Mouse (Mus musculus) myocyte (in vitro differentiated cells): Measurements from ENCODE around the gene Tcl1b5. TPM values are rescaled to one million over a fixed set of nuclear protein-coding genes. Genes with fewer than 3 reads are reported as not detected.
"Not testable (repeated sequence)": the region's sequence is repeated elsewhere in the genome, so short reads cannot be mapped to it uniquely, and the experiment has no call there.

Experiments used
- H3K27me3 ChIP-seq: one replicate; pipeline ENCODE4 v1.6.1; 2011; ENCODE audit not compliant: control insufficient read depth, insufficient read depth, insufficient read length
- H3K36me3 ChIP-seq: one replicate; pipeline ENCODE4 v1.6.1; 2011; ENCODE audit not compliant: control insufficient read depth, insufficient read depth
- H3K4me2 ChIP-seq: one replicate; pipeline ENCODE4 v1.6.1; 2011; ENCODE audit warnings: low read depth, control low read depth
- H3K4me3 ChIP-seq: one replicate; pipeline ENCODE4 v1.5.1; 2011; ENCODE audit warnings: mild to moderate bottlenecking, control low read depth, moderate library complexity
- H3K79me2 ChIP-seq: one replicate; pipeline ENCODE4 v1.6.1; 2011; ENCODE audit not compliant: control insufficient read depth, insufficient read depth
- H3ac ChIP-seq: one replicate; pipeline ENCODE4 v1.6.1; 2011; ENCODE audit not compliant: control insufficient read depth, insufficient read length
- CEBPB ChIP-seq: IDR thresholded peaks from 2 replicates; pipeline ENCODE4 v1.6.1; 2011; ENCODE audit warnings: mild to moderate bottlenecking, moderate library complexity; ENCODE audit not compliant: poor library complexity, insufficient read depth, severe bottlenecking
- E2F4 ChIP-seq: IDR thresholded peaks from one replicate; pipeline ENCODE4 v1.6.1; 2011; ENCODE audit warnings: mild to moderate bottlenecking, control low read depth, moderate library complexity; ENCODE audit not compliant: insufficient read depth
- MAX ChIP-seq: IDR thresholded peaks from one replicate; pipeline ENCODE4 v1.6.1; 2011; ENCODE audit warnings: low read depth, mild to moderate bottlenecking, control low read depth
- MYOD1 ChIP-seq, 3 experiments: IDR thresholded peaks; one replicate each; pipeline ENCODE4 v1.6.1; 2011; ENCODE audit warnings: control low read depth in 2 of 3, low read depth in 2 of 3, mild to moderate bottlenecking in 2 of 3, moderate library complexity in 1 of 3; ENCODE audit not compliant: insufficient read length in 2 of 3, control insufficient read depth in 1 of 3
- MYOG ChIP-seq, 3 experiments: IDR thresholded peaks; one replicate each; pipeline ENCODE4 v1.6.1; 2011; ENCODE audit warnings: control low read depth in 2 of 3, low read depth in 2 of 3, mild to moderate bottlenecking in 2 of 3; ENCODE audit not compliant: insufficient read length in 2 of 3, control insufficient read depth in 1 of 3, insufficient read depth in 1 of 3
- POLR2A ChIP-seq: IDR thresholded peaks from one replicate; pipeline ENCODE4 v1.6.1; 2011; ENCODE audit warnings: low read depth, mild to moderate bottlenecking, control low read depth, moderate library complexity; ENCODE audit not compliant: insufficient read length
- POLR2AphosphoS2 ChIP-seq: IDR thresholded peaks from one replicate; pipeline ENCODE4 v1.6.1; 2011; ENCODE audit warnings: low read depth, control low read depth; ENCODE audit not compliant: insufficient read length
- REST ChIP-seq: IDR thresholded peaks from one replicate; pipeline ENCODE4 v1.6.1; 2011; ENCODE audit warnings: mild to moderate bottlenecking, control low read depth, moderate library complexity; ENCODE audit not compliant: insufficient read depth, insufficient read length
- SRF ChIP-seq: IDR thresholded peaks from one replicate; pipeline ENCODE4 v1.6.1; 2011; ENCODE audit warnings: low read depth; ENCODE audit not compliant: control insufficient read depth, insufficient read length
- TCF12 ChIP-seq: IDR thresholded peaks from one replicate; pipeline ENCODE4 v1.6.1; 2011; ENCODE audit warnings: mild to moderate bottlenecking, control low read depth; ENCODE audit not compliant: poor library complexity, insufficient read depth, severe bottlenecking
- TCF3 ChIP-seq: IDR thresholded peaks from one replicate; pipeline ENCODE4 v1.6.1; 2011; ENCODE audit warnings: low read depth, control low read depth; ENCODE audit not compliant: insufficient read length
- USF1 ChIP-seq: IDR thresholded peaks from one replicate; pipeline ENCODE4 v1.6.1; 2011; ENCODE audit warnings: low read depth, mild to moderate bottlenecking, control low read depth, moderate library complexity
- polyA plus RNA-seq: library from polyadenylated mRNA; unstranded; fragments of >200 nt; fragmentation: generic; extraction: Trizol; gene quantifications from one replicate; pipeline ENCODE4 v1.2.1, GENCODE M21; 2012; ENCODE audit warnings: missing spikeins

The Tcl1b5 gene
- polyA plus RNA-seq, 1 experiment: 0.04 TPM

DNA sequence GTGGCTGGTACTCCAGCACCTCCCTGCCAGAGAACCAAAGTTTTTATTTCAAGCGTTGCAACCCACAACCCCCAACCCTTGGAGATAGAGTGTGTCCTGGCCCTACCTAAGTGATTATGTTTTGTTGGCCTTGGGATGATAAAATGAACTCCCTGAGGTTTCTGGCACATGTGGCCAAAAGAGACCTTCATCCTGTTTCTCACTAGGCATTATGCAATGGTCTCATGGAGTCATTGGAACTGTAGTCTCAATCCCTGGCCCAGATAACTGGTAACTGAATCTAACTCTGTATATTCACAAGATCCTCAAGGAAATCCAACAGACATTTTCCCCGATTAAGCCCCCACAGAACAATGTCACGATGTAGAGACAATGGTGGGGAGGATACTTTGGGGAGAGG, 33.0 kb upstream of the Tcl1b5 start:
- TF ChIP-seq MAX (no peak), SRF (no peak), E2F4 (no peak), USF1 (no peak), POLR2A (no peak), POLR2AphosphoS2 (no peak), MYOD1 (IDR thresholded peaks at IDR 0.05; ENCODE audit: control insufficient read depth in 1 of 3, insufficient read length in 2 of 3, low read depth in 2 of 3) (no peak), REST (no peak), MYOG (IDR thresholded peaks at IDR 0.05; ENCODE audit: control insufficient read depth in 1 of 3, insufficient read depth in 1 of 3, insufficient read length in 2 of 3, low read depth in 2 of 3) (no peak), CEBPB (no peak), TCF12 (no peak), TCF3 (no peak)
- Histone ChIP-seq H3K27me3 (no peaks in the 10 kb centered on the region), H3K4me3 (no peak overlapping the region), H3K36me3 (no peaks in the 10 kb centered on the region), H3ac (no peak overlapping the region), H3K4me2 (no peak overlapping the region), H3K79me2 (no peaks in the 10 kb centered on the region)

DNA sequence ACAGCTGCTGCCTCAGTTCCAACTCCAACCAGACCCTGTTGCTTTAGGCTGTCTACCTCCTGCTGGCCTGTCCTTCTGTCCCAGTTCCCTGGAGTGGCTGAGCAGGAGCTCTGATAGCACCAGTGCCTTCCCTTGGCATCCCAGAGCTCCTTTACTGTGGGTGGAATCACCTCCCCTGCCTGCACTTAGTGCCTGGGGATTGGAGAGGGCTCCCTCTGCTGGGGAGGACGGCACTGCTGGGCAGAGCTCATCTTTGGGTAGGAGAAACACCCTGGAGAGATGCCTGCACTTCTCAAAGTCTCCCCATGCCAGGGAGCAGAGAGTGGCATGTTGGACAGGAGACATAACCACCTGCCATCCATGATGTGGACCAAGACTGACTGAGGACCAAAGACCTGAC, 31.2 kb upstream of the Tcl1b5 start:
- not testable (repeated sequence) for H3K27me3 ChIP-seq, H3K36me3 ChIP-seq, H3K79me2 ChIP-seq, H3K4me3 ChIP-seq, H3K4me2 ChIP-seq, H3ac ChIP-seq

DNA sequence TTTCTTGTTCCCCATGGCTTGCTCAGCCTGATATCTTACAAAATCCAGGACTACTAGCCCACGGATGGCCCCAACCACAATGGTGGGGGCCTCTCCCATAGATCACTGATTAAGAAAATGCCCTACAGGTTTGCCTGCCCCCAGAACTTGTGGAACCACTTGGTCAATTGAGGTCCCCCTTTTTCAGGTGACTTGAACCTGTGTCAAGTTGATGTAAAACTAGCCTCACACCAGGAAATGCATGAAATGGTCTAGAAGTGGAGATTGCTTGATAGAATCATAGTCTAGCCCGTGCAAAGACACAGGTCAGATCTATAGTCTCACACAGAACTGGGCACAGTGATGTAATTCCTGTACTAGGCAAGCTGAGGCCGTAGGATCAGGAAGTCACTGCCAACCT, 30.4 kb upstream of the Tcl1b5 start, which contains the start of gene Tcl1b2:
Tcl1b2 (plus strand) TSS at position 301 of the 400 bp plus-strand sequence.
- Histone ChIP-seq H3K4me2 (no peak within 1 kb of the TSS), H3K36me3 (no peaks in the 10 kb centered on the region), H3K4me3 (no peak within 1 kb of the TSS), H3K27me3 (no peaks in the 10 kb centered on the region), H3K79me2 (no peaks in the 10 kb centered on the region), H3ac (no peak within 1 kb of the TSS)
- TF ChIP-seq TCF12 (no peak), POLR2AphosphoS2 (no peak), E2F4 (no peak), TCF3 (no peak), MYOD1 (IDR thresholded peaks at IDR 0.05; ENCODE audit: control insufficient read depth in 1 of 3, insufficient read length in 2 of 3, low read depth in 2 of 3) (no peak), CEBPB (no peak), MYOG (IDR thresholded peaks at IDR 0.05; ENCODE audit: control insufficient read depth in 1 of 3, insufficient read depth in 1 of 3, insufficient read length in 2 of 3, low read depth in 2 of 3) (no peak), REST (no peak), MAX (no peak), SRF (no peak), POLR2A (no peak)

DNA sequence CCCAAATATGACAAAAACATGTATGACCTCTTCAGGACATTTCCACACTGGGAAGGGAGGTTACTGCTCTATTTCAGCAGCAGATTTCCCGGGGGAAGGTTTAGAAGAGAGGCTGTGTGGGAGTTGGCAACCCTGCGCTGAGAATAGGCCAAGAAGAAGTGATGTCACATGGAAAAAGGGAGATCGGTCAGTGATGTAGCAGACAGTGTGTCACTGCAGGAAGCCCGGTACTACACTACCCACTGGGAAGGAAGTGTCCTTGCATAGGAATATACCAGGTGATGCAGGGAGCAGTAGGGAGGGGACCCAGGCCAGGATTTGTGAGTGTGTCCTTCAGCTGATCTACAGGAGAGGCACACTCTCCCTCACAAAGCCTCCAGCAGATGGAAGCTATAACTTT, 20.9 kb upstream of the Tcl1b5 start:
- not testable (repeated sequence) for H3K79me2 ChIP-seq

DNA sequence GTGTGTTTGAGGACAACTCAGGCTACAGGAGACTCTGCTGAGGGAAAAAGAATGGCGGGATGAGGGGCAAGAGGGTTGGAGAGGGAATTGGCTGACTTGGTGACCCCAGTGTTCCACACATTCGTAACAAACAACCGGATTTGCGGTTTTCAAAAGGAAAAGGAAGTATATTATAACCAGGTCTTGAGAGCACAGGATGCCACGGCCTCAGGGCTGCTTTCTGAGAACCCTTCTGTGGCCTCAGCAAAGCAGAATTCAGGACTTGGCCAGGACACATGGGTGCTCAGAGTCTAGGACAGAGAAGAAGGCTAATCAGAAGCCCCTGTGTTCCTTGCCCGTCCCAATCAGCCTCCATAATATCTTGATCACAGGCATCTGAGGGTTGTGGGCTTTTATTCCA, 17.3 kb upstream of the Tcl1b5 start:
- Histone ChIP-seq H3K4me2 (no peak overlapping the region), H3K79me2 (no peaks in the 10 kb centered on the region), H3K4me3 (no peak overlapping the region), H3K36me3 (no peaks in the 10 kb centered on the region), H3ac (no peak overlapping the region), H3K27me3 (no peaks in the 10 kb centered on the region)
- TF ChIP-seq TCF3: no peak
- TF ChIP-seq MYOG (IDR thresholded peaks at IDR 0.05; ENCODE audit: control insufficient read depth in 1 of 3, insufficient read depth in 1 of 3, insufficient read length in 2 of 3, low read depth in 2 of 3): no peak
- TF ChIP-seq CEBPB: no peak
- no peak for TF ChIP-seq E2F4
- no peak for TF ChIP-seq MAX
- no peak for TF ChIP-seq REST
- no peak for TF ChIP-seq POLR2AphosphoS2
- no peak for TF ChIP-seq POLR2A
- no peak for TF ChIP-seq SRF
- TF ChIP-seq MYOD1 (IDR thresholded peaks at IDR 0.05; ENCODE audit: control insufficient read depth in 1 of 3, insufficient read length in 2 of 3, low read depth in 2 of 3): no peak
- no peak for TF ChIP-seq TCF12
- TF ChIP-seq USF1: no peak

More for the DNA sequence above, 20.9 kb upstream of the Tcl1b5 start:
- H3K36me3 ChIP-seq, H3K4me2 ChIP-seq, H3ac ChIP-seq, H3K4me3 ChIP-seq, H3K27me3 ChIP-seq: not testable (repeated sequence)
